Mouse (Mus musculus) stomach, embryonic 16.5 days (tissue): ENCODE results near the gene Kcnj10. TPM values are rescaled to one million over a fixed set of nuclear protein-coding genes. Genes with fewer than 3 reads are reported as not detected.

Experiments used
- ATAC-seq: fragments of 200-750 bp; cut with Nextera tagmentation; 2 replicates; pipeline ENCODE4 v1.8.0; 2017; ENCODE audit warnings: moderate number of reproducible peaks, moderate TSS enrichment; ENCODE audit not compliant: insufficient read depth, low FRiP score
- H3K27ac ChIP-seq: fragments of 300-500 bp; sonication (generic); 2 replicates; pipeline ENCODE4 v1.5.1; 2014; ENCODE audit warnings: low read length
- H3K27me3 ChIP-seq: fragments of 300-500 bp; sonication (generic); 2 replicates; pipeline ENCODE4 v1.6.1; 2014; ENCODE audit warnings: low read length, control low read depth, mixed read lengths; ENCODE audit not compliant: control insufficient read depth, insufficient read depth
- H3K36me3 ChIP-seq: fragments of 300-500 bp; sonication (generic); 2 replicates; pipeline ENCODE4 v1.6.1; 2014; ENCODE audit warnings: low read length; ENCODE audit not compliant: control insufficient read depth, insufficient read depth
- H3K4me1 ChIP-seq: fragments of 300-500 bp; sonication (generic); 2 replicates; pipeline ENCODE4 v1.6.1; 2014; ENCODE audit warnings: low read length, control low read depth, mixed read lengths; ENCODE audit not compliant: control insufficient read depth, insufficient read depth
- H3K4me2 ChIP-seq: fragments of 300-500 bp; sonication (generic); 2 replicates; pipeline ENCODE4 v1.6.1; 2014; ENCODE audit warnings: low read depth, low read length, mixed read lengths
- H3K4me3 ChIP-seq: fragments of 300-500 bp; sonication (generic); replicated peaks from 2 replicates; pipeline ENCODE4 v1.5.1; 2014; ENCODE audit warnings: mild to moderate bottlenecking, low read length
- H3K9ac ChIP-seq: fragments of 300-500 bp; sonication (generic); 2 replicates; pipeline ENCODE4 v1.6.1; 2014; ENCODE audit warnings: low read length
- H3K9me3 ChIP-seq: fragments of 300-500 bp; sonication (generic); replicated peaks from 2 replicates; pipeline ENCODE4 v1.6.1; 2016; ENCODE audit warnings: low read length, control low read depth; ENCODE audit not compliant: control insufficient read depth
- WGBS: fragments of 180-500 bp; shearing (Covaris S2); extraction: QIAGEN DNeasy Blood & Tissue Kit; methylation state at CpG from one replicate; pipeline ENCODE4 v1.1.7; 2014; 5-methylcytosine and 5-hydroxymethylcytosine counted together
- polyA plus RNA-seq: library from polyadenylated mRNA; unstranded; fragments of >200 nt; fragmentation: Nextera tagmentation; extraction: Ambion mirVana; gene quantifications from 2 replicates; pipeline ENCODE4 v1.2.1, GENCODE M21; 2015

Kcnj10 gene
- polyA plus RNA-seq, 1 experiment from 2014 or later, result 0.19 TPM

- 46% methylated on average over 12 of the region's 12 CpGs for WGBS
- Histone ChIP-seq H3K9me3 (no peaks in the 10 kb centered on the region), H3K4me3 (no peak overlapping the region), H3K4me1 (peaks cover 16% of the 10 kb centered on the region), H3K4me2 (no peak overlapping the region), H3K36me3 (no peaks in the 10 kb centered on the region), H3K27me3 (no peaks in the 10 kb centered on the region), H3K9ac (no peak overlapping the region), H3K27ac (no peak overlapping the region)
- ATAC-seq, result no peak
These were observed 39.8 kb upstream of the Kcnj10 start for GRCm38 (mm10) chr1:172301180-172301579.

GRCm38 (mm10) chr1:172302311-172302710 lies 38.7 kb upstream of the Kcnj10 start:
- Histone ChIP-seq H3K9me3 (no peaks in the 10 kb centered on the region), H3K36me3 (no peaks in the 10 kb centered on the region), H3K4me2 (no peak overlapping the region), H3K9ac (no peak overlapping the region), H3K27ac (no peak overlapping the region), H3K4me3 (no peak overlapping the region), H3K4me1 (peaks cover 12% of the 10 kb centered on the region), H3K27me3 (no peaks in the 10 kb centered on the region)
- ATAC-seq, result no peak
- 60% methylated on average over 3 of the region's 3 CpGs for WGBS

GRCm38 (mm10) chr1:172302851-172303250 lies 38.2 kb upstream of the Kcnj10 start:
- Histone ChIP-seq H3K27me3 (no peaks in the 10 kb centered on the region), H3K4me2 (no peak overlapping the region), H3K9ac (peak overlapping the region; percentile 20; the same call in 1 of the 2 replicates), H3K4me3 (no peak overlapping the region), H3K9me3 (no peaks in the 10 kb centered on the region), H3K36me3 (no peaks in the 10 kb centered on the region), H3K27ac (no peak overlapping the region), H3K4me1 (peaks cover 12% of the 10 kb centered on the region)
- 27% methylated on average over 6 of the region's 6 CpGs for WGBS
- no peak for ATAC-seq

GRCm38 (mm10) chr1:172304443-172304842 lies 36.6 kb upstream of the Kcnj10 start:
- H3K4me3 ChIP-seq, result no peak overlapping the region
- no peaks in the 10 kb centered on the region for H3K36me3 ChIP-seq
- H3K9ac ChIP-seq, result no peak overlapping the region
- H3K27ac ChIP-seq, result no peak overlapping the region
- no peak for ATAC-seq
- 55% methylated on average over 6 of the region's 6 CpGs for WGBS
- no peaks in the 10 kb centered on the region for H3K27me3 ChIP-seq
- H3K4me1 ChIP-seq, result peaks cover 14% of the 10 kb centered on the region
- no peaks in the 10 kb centered on the region for H3K9me3 ChIP-seq
- no peak overlapping the region for H3K4me2 ChIP-seq

- Histone ChIP-seq H3K36me3 (no peaks in the 10 kb centered on the region), H3K9ac (no peak overlapping the region), H3K27me3 (no peaks in the 10 kb centered on the region), H3K4me3 (no peak overlapping the region), H3K4me2 (no peak overlapping the region), H3K27ac (no peak overlapping the region), H3K9me3 (no peaks in the 10 kb centered on the region), H3K4me1 (peaks cover 19% of the 10 kb centered on the region)
- no peak for ATAC-seq
- 89% methylated on average over 2 of the region's 2 CpGs for WGBS
These were observed 35.9 kb upstream of the Kcnj10 start for GRCm38 (mm10) chr1:172305153-172305552.

GRCm38 (mm10) chr1:172305635-172306034 lies 35.4 kb upstream of the Kcnj10 start:
- H3K4me1 ChIP-seq, result peaks cover 19% of the 10 kb centered on the region
- 80% methylated on average over 3 of the region's 3 CpGs for WGBS
- no peaks in the 10 kb centered on the region for H3K9me3 ChIP-seq
- no peak for ATAC-seq
- H3K4me2 ChIP-seq, result no peak overlapping the region
- no peak overlapping the region for H3K9ac ChIP-seq
- H3K27ac ChIP-seq, result no peak overlapping the region
- H3K36me3 ChIP-seq, result no peaks in the 10 kb centered on the region
- no peaks in the 10 kb centered on the region for H3K27me3 ChIP-seq
- H3K4me3 ChIP-seq, result no peak overlapping the region

- Histone ChIP-seq H3K4me3 (no peak overlapping the region), H3K27me3 (no peaks in the 10 kb centered on the region), H3K9ac (no peak overlapping the region), H3K36me3 (no peaks in the 10 kb centered on the region), H3K4me2 (no peak overlapping the region), H3K4me1 (peaks cover 23% of the 10 kb centered on the region), H3K27ac (no peak overlapping the region), H3K9me3 (no peaks in the 10 kb centered on the region)
- no peak for ATAC-seq
- WGBS, result 68% methylated on average over 4 of the region's 4 CpGs
These were observed 34.8 kb upstream of the Kcnj10 start for GRCm38 (mm10) chr1:172306196-172306595.

GRCm38 (mm10) chr1:172306885-172307284 lies 34.1 kb upstream of the Kcnj10 start:
- no peak overlapping the region for H3K4me3 ChIP-seq
- H3K27ac ChIP-seq, result peak overlapping the region; percentile 74; the same call in 1 of the 2 replicates
- 75% methylated on average over 6 of the region's 6 CpGs for WGBS
- H3K27me3 ChIP-seq, result no peaks in the 10 kb centered on the region
- no peaks in the 10 kb centered on the region for H3K9me3 ChIP-seq
- no peaks in the 10 kb centered on the region for H3K36me3 ChIP-seq
- peaks cover 24% of the 10 kb centered on the region for H3K4me1 ChIP-seq
- ATAC-seq, result no peak
- H3K4me2 ChIP-seq, result no peak overlapping the region
- peak overlapping the region; percentile 43; the same call in 1 of the 2 replicates for H3K9ac ChIP-seq

- peak overlapping the region; percentile 74 for H3K27ac ChIP-seq
- no peaks in the 10 kb centered on the region for H3K36me3 ChIP-seq
- no peak overlapping the region for H3K4me2 ChIP-seq
- 50% methylated on average over 10 of the region's 10 CpGs for WGBS
- H3K4me1 ChIP-seq, result peaks cover 21% of the 10 kb centered on the region
- H3K9me3 ChIP-seq, result no peaks in the 10 kb centered on the region
- H3K27me3 ChIP-seq, result no peaks in the 10 kb centered on the region
- ATAC-seq, result peak; percentile 59
- no peak overlapping the region for H3K4me3 ChIP-seq
- peak overlapping the region; percentile 27; the same call in 1 of the 2 replicates for H3K9ac ChIP-seq
These were observed 33.1 kb upstream of the Kcnj10 start for GRCm38 (mm10) chr1:172307936-172308335.

GRCm38 (mm10) chr1:172308409-172308808 lies 32.6 kb upstream of the Kcnj10 start:
- Histone ChIP-seq H3K4me3 (no peak overlapping the region), H3K27me3 (no peaks in the 10 kb centered on the region), H3K9ac (peak overlapping the region; percentile 27; the same call in 1 of the 2 replicates), H3K4me1 (peaks cover 24% of the 10 kb centered on the region), H3K27ac (peak overlapping the region; percentile 74), H3K36me3 (no peaks in the 10 kb centered on the region), H3K4me2 (no peak overlapping the region), H3K9me3 (no peaks in the 10 kb centered on the region)
- no peak for ATAC-seq
- WGBS, result 89% methylated on average over 1 of the region's 1 CpGs
